Mouse (Mus musculus) adrenal gland, postnatal 10 days (tissue): ENCODE data around the gene Cdk6. TPM values are rescaled to one million over a fixed set of nuclear protein-coding genes. Genes with fewer than 3 reads are reported as not detected.
"Not testable (repeated sequence)": the region's sequence is repeated elsewhere in the genome, so short reads cannot be mapped to it uniquely, and the experiment has no call there.

Experiments
- DNase-seq: peaks from one replicate; pipeline ENCODE4 v3.0.0; 2021; ENCODE audit warnings: mixed read lengths
- total RNA-seq, 2 experiments: library from RNA; stranded (reverse); gene quantifications; 2 replicates each; pipeline ENCODE4 v1.2.3; 2021

Gene Cdk6
- total RNA-seq, 2 experiments from 2014 or later: 24.2 to 30.8 TPM

GRCm38 (mm10) chr5:3433131-3433700, 91.9 kb downstream of the Cdk6 start:
- DNase-seq: peak; percentile 54

- DNase-seq: not testable (repeated sequence)
Observed at GRCm38 (mm10) chr5:3434105-3434504, 92.8 kb downstream of the Cdk6 start.

GRCm38 (mm10) chr5:3438453-3439003, 97.2 kb downstream of the Cdk6 start:
- DNase-seq: not testable (repeated sequence)

- DNase-seq: not testable (repeated sequence)
Observed at GRCm38 (mm10) chr5:3439386-3439785, 98.1 kb downstream of the Cdk6 start.

- not testable (repeated sequence) for DNase-seq
Observed at GRCm38 (mm10) chr5:3442524-3442923, 101.2 kb downstream of the Cdk6 start.

GRCm38 (mm10) chr5:3451233-3451632, 109.9 kb downstream of the Cdk6 start:
- not testable (repeated sequence) for DNase-seq

GRCm38 (mm10) chr5:3453946-3454345, 112.7 kb downstream of the Cdk6 start:
- peak; percentile 38 for DNase-seq

- no peak for DNase-seq
Observed at GRCm38 (mm10) chr5:3460907-3461306, 119.6 kb downstream of the Cdk6 start.

GRCm38 (mm10) chr5:3461401-3461800, 120.1 kb downstream of the Cdk6 start:
- no peak for DNase-seq

GRCm38 (mm10) chr5:3462897-3463757, 121.8 kb downstream of the Cdk6 start:
- no peak for DNase-seq

GRCm38 (mm10) chr5:3463758-3464157, 122.5 kb downstream of the Cdk6 start:
- DNase-seq: no peak

- DNase-seq: no peak
Observed at GRCm38 (mm10) chr5:3466069-3466877, 125.0 kb downstream of the Cdk6 start.

- no peak for DNase-seq
Observed at GRCm38 (mm10) chr5:3470866-3471265, 129.6 kb downstream of the Cdk6 start.

GRCm38 (mm10) chr5:3472311-3473156, 131.2 kb downstream of the Cdk6 start:
- peak; percentile 29 for DNase-seq

GRCm38 (mm10) chr5:3477711-3478110, 136.4 kb downstream of the Cdk6 start:
- no peak for DNase-seq

GRCm38 (mm10) chr5:3478216-3478615, 136.9 kb downstream of the Cdk6 start:
- no peak for DNase-seq

GRCm38 (mm10) chr5:3479016-3479795, 137.9 kb downstream of the Cdk6 start:
- DNase-seq: no peak

- DNase-seq: no peak
Observed at GRCm38 (mm10) chr5:3480637-3481395, 139.5 kb downstream of the Cdk6 start.

GRCm38 (mm10) chr5:3482474-3482873, 141.2 kb downstream of the Cdk6 start:
- no peak for DNase-seq
